Mouse (Mus musculus) limb, embryonic 13.5 days (tissue): ENCODE results near the gene Map3k1. TPM values are rescaled to one million over a fixed set of nuclear protein-coding genes. Genes with fewer than 3 reads are reported as not detected.

Experiments used
- ATAC-seq: fragments of 200-750 bp; cut with Nextera tagmentation; 2 replicates; pipeline ENCODE4 v1.8.0; 2017; ENCODE audit warnings: low read depth, moderate number of reproducible peaks, moderate TSS enrichment; ENCODE audit not compliant: low FRiP score
- H3K27ac ChIP-seq: fragments of 300-500 bp; sonication (generic); 2 replicates; pipeline ENCODE4 v1.5.1; 2015; ENCODE audit warnings: inconsistent platforms, mild to moderate bottlenecking, moderate library complexity
- H3K27me3 ChIP-seq: fragments of 300-500 bp; sonication (generic); 2 replicates; pipeline ENCODE4 v1.6.1; 2015; ENCODE audit warnings: mild to moderate bottlenecking, inconsistent platforms
- H3K36me3 ChIP-seq: fragments of 300-500 bp; sonication (generic); 2 replicates; pipeline ENCODE4 v1.6.1; 2015; ENCODE audit warnings: inconsistent platforms, mild to moderate bottlenecking, moderate library complexity
- H3K4me1 ChIP-seq: fragments of 300-500 bp; sonication (generic); 2 replicates; pipeline ENCODE4 v1.6.1; 2015; ENCODE audit warnings: inconsistent platforms
- H3K4me2 ChIP-seq: fragments of 300-500 bp; sonication (generic); replicated peaks from 2 replicates; pipeline ENCODE4 v1.6.1; 2015; ENCODE audit warnings: inconsistent platforms, mild to moderate bottlenecking, moderate library complexity
- H3K4me3 ChIP-seq: fragments of 300-500 bp; sonication (generic); 2 replicates; pipeline ENCODE4 v1.5.1; 2015; ENCODE audit warnings: moderate library complexity, mild to moderate bottlenecking, inconsistent platforms
- H3K9ac ChIP-seq: fragments of 300-500 bp; sonication (generic); 2 replicates; pipeline ENCODE4 v1.6.1; 2015; ENCODE audit warnings: mild to moderate bottlenecking, inconsistent platforms
- H3K9me3 ChIP-seq: fragments of 300-500 bp; sonication (generic); 2 replicates; pipeline ENCODE4 v1.6.1; 2016; ENCODE audit warnings: inconsistent platforms
- WGBS: fragments of 180-500 bp; shearing (Covaris S2); methylation state at CpG from one replicate; pipeline ENCODE4 v1.1.7; 2015; 5-methylcytosine and 5-hydroxymethylcytosine counted together
- polyA plus RNA-seq: library from polyadenylated mRNA; unstranded; fragments of >200 nt; fragmentation: Nextera tagmentation; extraction: Ambion mirVana; gene quantifications from 2 replicates; pipeline ENCODE4 v1.2.1, GENCODE M21; 2015

Gene Map3k1
- polyA plus RNA-seq, 1 experiment from 2014 or later: 14.2 TPM

DNA sequence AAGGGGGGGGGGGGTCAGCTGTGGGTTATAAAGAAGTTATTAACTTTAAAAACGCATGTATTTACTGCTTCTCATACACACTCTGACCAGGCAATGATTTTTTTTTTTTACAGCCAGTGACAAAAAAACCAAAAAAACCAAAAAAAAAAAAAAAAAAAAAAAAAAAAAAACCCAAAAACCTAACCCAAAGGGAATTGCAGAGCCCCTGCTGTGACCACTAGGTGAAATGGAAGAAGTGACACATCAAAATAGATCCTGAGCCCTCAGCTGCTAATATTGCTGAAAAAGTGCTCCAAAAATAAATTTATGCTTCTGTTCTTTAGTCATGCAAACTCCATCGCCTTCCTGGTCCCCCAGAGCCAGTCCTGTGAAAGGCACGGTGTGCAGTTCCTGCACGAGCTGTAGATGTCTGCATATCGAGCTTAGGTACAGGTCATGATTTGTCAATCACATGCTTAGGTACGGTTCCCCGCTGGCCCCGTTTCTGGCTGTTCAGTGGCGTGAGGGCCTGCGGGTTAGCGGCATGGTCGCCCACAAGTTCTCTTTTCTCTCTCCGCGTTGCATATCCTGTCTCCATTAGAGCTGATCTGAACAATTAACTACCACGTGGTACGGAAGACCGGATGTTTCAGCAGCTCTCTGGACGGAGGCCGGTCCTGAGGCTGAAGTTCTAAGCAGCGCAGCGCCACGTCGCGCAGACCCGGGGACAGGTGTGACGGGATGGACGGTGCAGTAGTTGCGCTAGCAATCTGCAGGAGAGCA, 60.3 kb downstream of the Map3k1 start:
- no peak overlapping the region for H3K4me3 ChIP-seq
- no peaks in the 10 kb centered on the region for H3K27me3 ChIP-seq
- H3K36me3 ChIP-seq: peaks cover 47% of the 10 kb centered on the region
- no peak for ATAC-seq
- 93% methylated on average over 28 of the region's 28 CpGs for WGBS
- H3K4me2 ChIP-seq: no peak overlapping the region
- H3K9ac ChIP-seq: no peak overlapping the region
- no peak overlapping the region for H3K27ac ChIP-seq
- no peaks in the 10 kb centered on the region for H3K9me3 ChIP-seq
- no peaks in the 10 kb centered on the region for H3K4me1 ChIP-seq

- Histone ChIP-seq H3K27me3 (no peaks in the 10 kb centered on the region), H3K4me2 (no peak overlapping the region), H3K27ac (no peak overlapping the region), H3K36me3 (peaks cover 36% of the 10 kb centered on the region), H3K9ac (no peak overlapping the region), H3K9me3 (no peaks in the 10 kb centered on the region), H3K4me1 (no peaks in the 10 kb centered on the region), H3K4me3 (no peak overlapping the region)
- 94% methylated on average over 5 of the region's 5 CpGs for WGBS
- no peak for ATAC-seq
These were observed 62.0 kb downstream of the Map3k1 start for GRCm38 (mm10) chr13:111746831-111747230.

DNA sequence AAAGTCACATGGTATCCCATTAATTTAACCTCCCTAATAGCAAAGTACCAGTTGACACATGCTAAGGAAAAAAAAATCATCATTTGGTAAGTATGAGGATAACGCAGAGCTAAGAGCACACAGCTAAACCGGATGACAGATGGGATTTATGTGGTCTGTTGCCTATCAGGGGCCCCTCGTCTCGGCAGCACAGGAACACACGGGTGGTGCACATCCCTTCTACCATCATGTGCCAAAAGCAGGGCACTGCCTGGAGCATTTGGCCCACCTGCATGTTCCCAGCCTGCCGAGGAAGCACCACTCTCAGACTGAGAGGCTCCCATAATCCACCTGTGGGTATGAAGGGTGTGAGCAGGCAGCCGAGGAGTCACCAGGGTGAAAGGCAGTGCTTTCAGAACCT, 63.6 kb downstream of the Map3k1 start:
- Histone ChIP-seq H3K27me3 (no peaks in the 10 kb centered on the region), H3K9ac (no peak overlapping the region), H3K9me3 (no peaks in the 10 kb centered on the region), H3K4me2 (no peak overlapping the region), H3K36me3 (peaks cover 24% of the 10 kb centered on the region), H3K27ac (no peak overlapping the region), H3K4me1 (no peaks in the 10 kb centered on the region), H3K4me3 (no peak overlapping the region)
- ATAC-seq: no peak
- WGBS: 62% methylated on average over 7 of the region's 7 CpGs

DNA sequence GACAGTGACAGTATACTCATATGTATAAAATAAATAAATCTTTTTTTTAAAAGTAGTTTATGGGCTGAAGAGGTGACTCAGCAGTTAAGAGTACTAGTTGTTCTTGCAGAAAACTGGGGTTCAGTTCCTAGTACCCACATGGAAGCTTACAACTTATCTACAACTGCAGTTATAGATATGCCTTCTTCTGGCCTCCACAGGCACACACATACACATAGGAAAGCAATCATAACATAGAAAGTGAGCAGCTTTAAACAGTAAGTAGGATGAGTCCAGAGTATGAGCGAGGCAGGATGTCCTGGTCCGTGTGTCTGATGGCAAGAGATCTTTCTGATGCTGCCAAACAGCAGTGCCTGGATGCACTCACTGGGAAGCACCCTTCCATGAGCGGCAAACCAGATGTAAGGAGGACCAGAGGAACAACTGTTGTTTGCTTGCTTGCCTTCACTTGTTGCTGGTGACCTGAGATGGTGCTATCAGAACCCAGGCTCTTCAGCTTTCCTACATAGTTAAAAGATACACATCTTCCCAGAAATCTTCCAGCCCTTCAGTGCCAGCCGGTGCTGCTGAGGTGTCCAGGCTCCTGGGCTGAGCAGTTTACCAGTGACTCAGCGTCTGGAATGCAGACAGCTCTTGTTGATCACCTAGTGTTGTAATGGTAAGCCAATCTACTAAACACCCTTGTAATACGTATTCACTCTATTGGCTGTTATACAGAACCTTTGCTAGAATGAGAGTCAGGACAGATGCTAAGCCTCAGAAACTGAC, 64.4 kb downstream of the Map3k1 start:
- Histone ChIP-seq H3K27me3 (no peaks in the 10 kb centered on the region), H3K9me3 (no peaks in the 10 kb centered on the region), H3K4me1 (no peaks in the 10 kb centered on the region), H3K27ac (no peak overlapping the region), H3K36me3 (peaks cover 16% of the 10 kb centered on the region), H3K4me3 (no peak overlapping the region), H3K4me2 (no peak overlapping the region), H3K9ac (no peak overlapping the region)
- 73% methylated on average over 6 of the region's 6 CpGs for WGBS
- no peak for ATAC-seq

- Histone ChIP-seq H3K4me3 (no peak overlapping the region), H3K27me3 (no peaks in the 10 kb centered on the region), H3K9me3 (peaks cover 8% of the 10 kb centered on the region; the same call in 1 of the 2 replicates), H3K27ac (no peak overlapping the region), H3K4me2 (no peak overlapping the region), H3K9ac (no peak overlapping the region), H3K4me1 (no peaks in the 10 kb centered on the region), H3K36me3 (no peaks in the 10 kb centered on the region)
- ATAC-seq: no peak
- 67% methylated on average over 6 of the region's 6 CpGs for WGBS
These were observed 66.7 kb downstream of the Map3k1 start for GRCm38 (mm10) chr13:111741991-111742615.

- WGBS: 78% methylated on average over 7 of the region's 7 CpGs
- Histone ChIP-seq H3K27ac (no peak overlapping the region), H3K4me1 (no peaks in the 10 kb centered on the region), H3K9ac (no peak overlapping the region), H3K4me3 (no peak overlapping the region), H3K9me3 (peaks cover 8% of the 10 kb centered on the region; the same call in 1 of the 2 replicates), H3K27me3 (no peaks in the 10 kb centered on the region), H3K4me2 (no peak overlapping the region), H3K36me3 (no peaks in the 10 kb centered on the region)
- no peak for ATAC-seq
These were observed 67.4 kb downstream of the Map3k1 start for GRCm38 (mm10) chr13:111741204-111741990.

DNA sequence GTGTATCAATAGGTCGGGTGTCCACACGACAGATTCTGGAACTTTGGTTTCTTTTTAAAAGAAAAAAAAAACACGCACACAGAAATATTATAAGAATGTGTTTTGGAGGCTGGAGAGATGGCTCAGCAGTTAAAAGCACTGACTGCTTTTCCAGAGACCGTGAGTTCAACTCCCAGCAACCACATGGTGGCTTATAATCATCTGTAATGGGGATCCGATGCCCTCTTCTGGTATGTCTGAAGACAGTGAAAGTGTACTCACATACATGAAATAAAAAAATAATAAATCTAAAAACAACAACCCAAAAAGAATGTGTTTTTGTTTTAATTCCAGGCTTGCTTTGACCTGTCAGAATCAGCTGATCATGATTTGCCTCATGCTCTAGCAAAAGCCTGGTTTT, 81.9 kb downstream of the Map3k1 start:
- WGBS: 92% methylated on average over 5 of the region's 5 CpGs
- Histone ChIP-seq H3K9ac (no peak overlapping the region), H3K27me3 (no peaks in the 10 kb centered on the region), H3K27ac (no peak overlapping the region), H3K36me3 (no peaks in the 10 kb centered on the region), H3K9me3 (peaks cover 4% of the 10 kb centered on the region), H3K4me1 (peaks cover 8% of the 10 kb centered on the region), H3K4me2 (no peak overlapping the region), H3K4me3 (no peak overlapping the region)
- no peak for ATAC-seq

- WGBS: under 1% methylated on average over 65 of the region's 65 CpGs
- peak; percentile 99 for ATAC-seq
- Histone ChIP-seq H3K36me3 (peaks cover 1% of the 10 kb centered on the region; the same call in 1 of the 2 replicates), H3K9ac (peak overlapping the region; percentile 75), H3K4me1 (peaks cover 8% of the 10 kb centered on the region), H3K4me2 (peak overlapping the region; percentile 81), H3K4me3 (peak overlapping the region; percentile 60), H3K27ac (peak overlapping the region; percentile 88), H3K27me3 (no peaks in the 10 kb centered on the region), H3K9me3 (peaks cover 4% of the 10 kb centered on the region)
These were observed 83.4 kb downstream of the Map3k1 start for GRCm38 (mm10) chr13:111725165-111726077.

- peaks cover 8% of the 10 kb centered on the region for H3K4me1 ChIP-seq
- WGBS: under 1% methylated on average over 18 of the region's 18 CpGs
- no peak for ATAC-seq
These were observed 84.0 kb downstream of the Map3k1 start for GRCm38 (mm10) chr13:111724811-111725164.

DNA sequence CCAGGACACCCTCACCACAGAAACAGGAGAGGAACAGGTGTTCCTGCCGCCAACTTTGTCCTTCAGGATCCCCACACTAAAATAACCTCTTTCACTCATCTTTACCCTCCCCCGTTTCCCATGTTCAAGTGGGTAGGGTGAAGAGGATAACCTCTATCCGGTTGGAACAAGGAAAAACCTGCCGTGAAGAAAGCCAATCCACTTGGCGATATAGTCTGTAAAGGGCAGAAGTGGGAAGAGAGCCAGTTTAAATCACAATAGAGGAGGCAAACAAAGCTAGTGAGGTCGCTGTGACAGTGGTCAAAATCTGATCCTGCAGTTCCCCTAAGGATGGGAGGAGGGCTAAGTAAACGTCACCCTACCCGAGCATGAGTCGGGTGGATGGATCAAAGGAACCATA, 89.1 kb downstream of the Map3k1 start:
- H3K9ac ChIP-seq: no peak overlapping the region
- H3K27ac ChIP-seq: no peak overlapping the region
- H3K4me3 ChIP-seq: no peak overlapping the region
- no peak for ATAC-seq
- H3K4me1 ChIP-seq: peaks cover 4% of the 10 kb centered on the region; the same call in 1 of the 2 replicates
- no peaks in the 10 kb centered on the region for H3K27me3 ChIP-seq
- H3K9me3 ChIP-seq: no peaks in the 10 kb centered on the region
- WGBS: 73% methylated on average over 9 of the region's 9 CpGs
- H3K36me3 ChIP-seq: peaks cover 42% of the 10 kb centered on the region
- no peak overlapping the region for H3K4me2 ChIP-seq

More at GRCm38 (mm10) chr13:111724811-111725164, 84.0 kb downstream of the Map3k1 start:
- peaks cover 8% of the 10 kb centered on the region for H3K36me3 ChIP-seq
- no peaks in the 10 kb centered on the region for H3K27me3 ChIP-seq
- peaks cover 4% of the 10 kb centered on the region for H3K9me3 ChIP-seq
- peak overlapping the region; percentile 74 for H3K27ac ChIP-seq
- H3K4me3 ChIP-seq: peak overlapping the region; percentile 60
- H3K9ac ChIP-seq: peak overlapping the region; percentile 56
- peak overlapping the region; percentile 63 for H3K4me2 ChIP-seq

GRCm38 (mm10) chr13:111710531-111710930, 98.3 kb downstream of the Map3k1 start:
- 91% methylated on average over 4 of the region's 4 CpGs for WGBS
- Histone ChIP-seq H3K27me3 (no peaks in the 10 kb centered on the region), H3K9me3 (no peaks in the 10 kb centered on the region)

More at GRCm38 (mm10) chr13:111710531-111710930, 98.3 kb downstream of the Map3k1 start:
- Histone ChIP-seq H3K4me2 (no peak overlapping the region), H3K36me3 (peaks cover 95% of the 10 kb centered on the region), H3K4me3 (no peak overlapping the region), H3K27ac (no peak overlapping the region), H3K4me1 (no peaks in the 10 kb centered on the region), H3K9ac (no peak overlapping the region)
- ATAC-seq: no peak
